Mouse (Mus musculus) adrenal gland, postnatal 4 days (tissue): ENCODE data around the gene Tubb4a. TPM values are rescaled to one million over a fixed set of nuclear protein-coding genes. Genes with fewer than 3 reads are reported as not detected.

Experiments used
- DNase-seq, 2 experiments: peaks; one replicate each; pipeline ENCODE4 v3.0.0; 2021 to 2022; ENCODE audit warnings: low spot score in 2 of 2, mixed read lengths in 2 of 2
- total RNA-seq, 2 experiments: library from RNA; stranded (reverse); gene quantifications; 2 replicates each; pipeline ENCODE4 v1.2.3; 2021

Tubb4a gene
- total RNA-seq, 2 experiments from 2014 or later: 15.7 to 27.3 TPM

- DNase-seq: no peak
These were observed 16.9 kb upstream of the Tubb4a start for GRCm38 (mm10) chr17:57104496-57104895.

- no peak for DNase-seq
These were observed 14.7 kb upstream of the Tubb4a start for GRCm38 (mm10) chr17:57102276-57102675.

- no peak for DNase-seq
These were observed 12.2 kb upstream of the Tubb4a start for GRCm38 (mm10) chr17:57099629-57100325.

GRCm38 (mm10) chr17:57098321-57098720 lies 10.7 kb upstream of the Tubb4a start:
- no peak for DNase-seq

GRCm38 (mm10) chr17:57096623-57096920 lies 9.0 kb upstream of the Tubb4a start:
- DNase-seq: peak; percentile 58 to 69

GRCm38 (mm10) chr17:57095855-57096622 lies 8.5 kb upstream of the Tubb4a start:
- DNase-seq: no peak

GRCm38 (mm10) chr17:57094222-57094621 lies 6.6 kb upstream of the Tubb4a start:
- no peak for DNase-seq

GRCm38 (mm10) chr17:57085970-57086757 lies 1.4 kb downstream of the Tubb4a start:
- no peak for DNase-seq

GRCm38 (mm10) chr17:57082481-57082880 lies 5.1 kb downstream of the Tubb4a start:
- no peak for DNase-seq

GRCm38 (mm10) chr17:57081234-57081842 lies 6.2 kb downstream of the Tubb4a start:
- no peak for DNase-seq

GRCm38 (mm10) chr17:57079919-57080318 lies 7.7 kb downstream of the Tubb4a start:
- DNase-seq: no peak

GRCm38 (mm10) chr17:57078336-57078735 lies 9.2 kb downstream of the Tubb4a start, which contains the start of gene Dennd1c:
Gene Dennd1c (minus strand): TSS chr17:57078514.
- DNase-seq: no peak

GRCm38 (mm10) chr17:57076916-57077315 lies 10.7 kb downstream of the Tubb4a start:
- no peak for DNase-seq

GRCm38 (mm10) chr17:57070699-57071098 lies 16.9 kb downstream of the Tubb4a start:
- DNase-seq: no peak

GRCm38 (mm10) chr17:57070272-57070671 lies 17.3 kb downstream of the Tubb4a start:
- DNase-seq: no peak

GRCm38 (mm10) chr17:57066908-57067307 lies 20.7 kb downstream of the Tubb4a start:
- no peak for DNase-seq

- DNase-seq: no peak
These were observed 24.6 kb downstream of the Tubb4a start for GRCm38 (mm10) chr17:57063031-57063430.

- no peak for DNase-seq
These were observed 25.0 kb downstream of the Tubb4a start for GRCm38 (mm10) chr17:57062548-57062947.

GRCm38 (mm10) chr17:57062011-57062521 lies 25.5 kb downstream of the Tubb4a start:
- no peak for DNase-seq

- DNase-seq: no peak
These were observed 26.5 kb downstream of the Tubb4a start for GRCm38 (mm10) chr17:57061069-57061468.

- DNase-seq: peak; percentile 70 to 87
These were observed 27.3 kb downstream of the Tubb4a start for GRCm38 (mm10) chr17:57060231-57060801.
